Mouse (Mus musculus): ENCODE data around the gene Picalm. TPM values are rescaled to one million over a fixed set of nuclear protein-coding genes. Genes with fewer than 3 reads are reported as not detected.

The Picalm gene
- polyA plus RNA-seq, 1 experiment from 2014 or later = 44.8 TPM

DNA sequence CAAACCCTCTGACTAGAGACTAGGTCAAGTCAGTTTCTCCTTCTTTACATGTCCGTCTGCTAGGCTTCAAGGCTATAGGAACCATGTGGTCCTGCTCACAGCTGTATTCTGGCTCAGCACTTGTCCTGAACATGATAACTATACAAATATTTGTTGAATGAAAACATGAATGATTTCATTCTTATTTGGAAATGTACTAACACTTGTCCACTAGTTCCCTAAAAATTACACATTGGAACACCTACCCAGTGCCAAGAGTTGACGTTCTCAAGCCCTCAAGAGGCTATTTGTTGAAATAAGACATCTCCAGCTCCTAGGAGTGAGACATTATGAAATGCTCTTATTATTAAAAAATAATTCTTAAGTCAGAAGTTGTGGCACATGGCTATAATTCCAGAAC lies 128.7 kb downstream of the Picalm start:
- Histone ChIP-seq H3K4me1 (replicated peaks) (no peaks in the 10 kb centered on the region), H3K27ac (replicated peaks) (no peak overlapping the region), H3K27me3 (no peaks in the 10 kb centered on the region), H3K4me2 (no peak overlapping the region), H3K36me3 (replicated peaks) (no peaks in the 10 kb centered on the region), H3K9me3 (replicated peaks) (no peaks in the 10 kb centered on the region), H3K9ac (no peak overlapping the region), H3K4me3 (replicated peaks) (no peak overlapping the region)
- no peak for ATAC-seq (ENCODE audit: insufficient read depth)
- WGBS (ENCODE audit: insufficient replicate concordance) = 69% methylated on average over 2 of the region's 2 CpGs

DNA sequence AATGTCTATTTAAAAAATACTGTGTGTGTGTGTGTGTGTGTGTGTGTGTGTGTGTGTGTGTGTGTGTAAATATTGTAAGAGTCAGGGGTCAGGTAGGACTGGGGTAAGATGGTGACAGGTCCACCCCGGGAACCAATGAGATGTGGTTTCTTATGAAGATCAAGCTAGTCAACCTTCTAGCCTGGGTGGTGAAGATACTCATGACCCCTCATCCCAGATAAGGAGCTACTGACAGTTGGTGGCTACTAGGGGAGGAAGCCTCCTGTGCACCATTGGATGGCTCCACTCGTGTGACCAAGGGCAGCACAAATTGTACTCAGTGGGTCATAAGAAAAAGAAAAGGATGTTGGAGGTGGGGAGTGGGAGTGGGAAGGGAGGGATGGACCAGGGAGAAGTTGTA lies 129.9 kb downstream of the Picalm start:
- Histone ChIP-seq H3K4me2 (no peak overlapping the region), H3K4me1 (replicated peaks) (no peaks in the 10 kb centered on the region), H3K9ac (no peak overlapping the region), H3K27me3 (no peaks in the 10 kb centered on the region), H3K4me3 (replicated peaks) (no peak overlapping the region), H3K9me3 (replicated peaks) (no peaks in the 10 kb centered on the region), H3K36me3 (replicated peaks) (no peaks in the 10 kb centered on the region), H3K27ac (replicated peaks) (no peak overlapping the region)
- WGBS (ENCODE audit: insufficient replicate concordance) = 10% methylated on average over 2 of the region's 2 CpGs
- no peak for ATAC-seq (ENCODE audit: insufficient read depth)

DNA sequence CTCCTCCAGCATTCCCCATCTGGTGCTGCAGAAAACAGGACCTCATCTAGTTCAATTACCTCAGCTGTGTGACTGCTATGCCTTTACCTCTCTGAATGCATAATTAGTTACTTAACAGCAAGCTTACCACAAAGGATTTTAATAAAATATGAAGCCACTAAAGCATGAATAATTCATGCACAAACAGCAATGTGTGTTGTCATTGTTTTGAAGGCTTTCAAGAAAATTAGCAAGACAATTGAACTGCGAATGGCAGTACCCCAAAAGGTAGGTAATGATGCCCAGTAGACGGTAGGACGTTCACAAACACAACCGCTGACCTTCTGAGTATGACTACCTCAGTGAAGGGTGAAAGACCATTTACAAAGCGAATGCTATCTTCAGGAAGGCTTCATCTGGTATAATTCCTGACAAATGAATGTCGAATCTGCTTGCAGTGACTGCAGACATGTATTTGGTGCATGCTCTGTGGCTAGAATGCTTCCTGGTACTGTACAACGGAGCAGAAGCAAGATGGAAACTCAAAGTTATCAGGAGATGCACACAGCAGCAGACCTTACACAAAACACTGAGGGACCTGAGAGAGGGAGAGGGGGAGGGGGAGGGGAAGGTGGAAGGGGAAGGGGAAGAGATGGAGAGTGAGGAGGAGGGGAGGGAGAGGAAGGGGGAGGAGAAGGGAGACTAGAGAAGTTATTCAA lies 132.0 kb downstream of the Picalm start:
- H3K9ac ChIP-seq = no peak overlapping the region
- H3K27me3 ChIP-seq = no peaks in the 10 kb centered on the region
- H3K4me2 ChIP-seq = no peak overlapping the region
- H3K4me1 ChIP-seq (replicated peaks) = peaks cover 7% of the 10 kb centered on the region
- 36% methylated on average over 7 of the region's 7 CpGs for WGBS (ENCODE audit: insufficient replicate concordance)
- no peak for ATAC-seq (ENCODE audit: insufficient read depth)
- no peaks in the 10 kb centered on the region for H3K9me3 ChIP-seq (replicated peaks)
- H3K36me3 ChIP-seq (replicated peaks) = no peaks in the 10 kb centered on the region
- no peak overlapping the region for H3K27ac ChIP-seq (replicated peaks)
- no peak overlapping the region for H3K4me3 ChIP-seq (replicated peaks)

Other genes with a start within 250 kb of the Picalm start
- not detected in 2 replicates for gene Ccdc81, start 226.6 kb upstream of the Picalm start, polyA plus RNA-seq (2015; fragmentation: Nextera tagmentation; extraction: Ambion mirVana)
- gene Hikeshi, start 189.0 kb upstream of the Picalm start, polyA plus RNA-seq (2015; fragmentation: Nextera tagmentation; extraction: Ambion mirVana) = 46.7 and 56.6 TPM in 2 replicates
- 31.8 and 34.4 TPM in 2 replicates for gene Eed, start 149.2 kb upstream of the Picalm start, polyA plus RNA-seq (2015; fragmentation: Nextera tagmentation; extraction: Ambion mirVana)
- gene Ccdc83, start 135.6 kb downstream of the Picalm start, polyA plus RNA-seq (2015; fragmentation: Nextera tagmentation; extraction: Ambion mirVana) = not detected in 2 replicates
- 0.79 and 1.0 TPM in 2 replicates for gene Sytl2, start 172.0 kb downstream of the Picalm start, polyA plus RNA-seq (2015; fragmentation: Nextera tagmentation; extraction: Ambion mirVana)